Mouse (Mus musculus): ENCODE measurements at regions not wholly inside any gene's neighbourhood (a gene's known extent, or its start where the extent isn't known, plus 50 kb on each side); places are given as distances from the start of the nearest gene placed in this dataset.

- H3K36me3 ChIP-seq (replicated peaks in 1 of 2; ENCODE audit: control insufficient read depth in 1 of 2, insufficient read depth in 1 of 2, low read length in 1 of 2), result no peaks in the 10 kb centered on the region
- no peak overlapping the region for H3K9ac ChIP-seq (ENCODE audit: insufficient read depth, low read depth)
- no peaks in the 10 kb centered on the region for H3K27me3 ChIP-seq (replicated peaks)
- TF ChIP-seq ZMIZ1 (IDR thresholded peaks at IDR 0.05; ENCODE audit: low read depth, low read length) (no peak), NELFE (IDR thresholded peaks at IDR 0.05; ENCODE audit: low read depth, low read length) (no peak), USF2 (conservative IDR thresholded peaks at IDR 0.05; ENCODE audit: low read depth, low read length) (no peak), PAX5 (IDR thresholded peaks at IDR 0.05; ENCODE audit: low read length) (no peak), RCOR1 (conservative IDR thresholded peaks at IDR 0.05; ENCODE audit: low read depth, low read length) (no peak), ETS1 (conservative IDR thresholded peaks at IDR 0.05; ENCODE audit: low read depth, low read length) (no peak), MXI1 (IDR thresholded peaks at IDR 0.05; ENCODE audit: low read depth, low read length) (no peak), E2F4 (IDR thresholded peaks at IDR 0.05; ENCODE audit: insufficient replicate concordance, low read depth, low read length) (no peak), POLR2A (IDR thresholded peaks at IDR 0.05; ENCODE audit: low read depth, low read length) (no peak), ELF1 (IDR thresholded peaks at IDR 0.05; ENCODE audit: low read depth, low read length) (no peak), MAX (IDR thresholded peaks at IDR 0.05; ENCODE audit: low read length) (no peak), HCFC1 (IDR thresholded peaks at IDR 0.05; ENCODE audit: low read depth, low read length) (no peak)
- no peak for DNase-seq (ENCODE audit: extremely low read depth)
- no peak overlapping the region for H3K4me3 ChIP-seq (replicated peaks in 1 of 3; ENCODE audit: low read depth in 2 of 3, low read length in 2 of 3, poor library complexity in 1 of 3)
- peaks cover 0 to 8% of the 10 kb centered on the region in 2 experiments; a peak in 1 of 4 replicates for H3K4me1 ChIP-seq (ENCODE audit: control insufficient read depth in 1 of 2, insufficient read depth in 2 of 2)
- in situ Hi-C loops (cut with MboI; ENCODE audit: low pct_ligation_motif_present, low pct_unique_long_range_greater_than_20kb, low sequenced_read_pairs), result no loop called here
- H3K79me2 ChIP-seq (replicated peaks; ENCODE audit: control insufficient read depth, extremely low read depth, insufficient read depth, poor library complexity, severe bottlenecking), result no peaks in the 10 kb centered on the region
- no peaks in the 10 kb centered on the region for H3K9me3 ChIP-seq (replicated peaks; ENCODE audit: low read length)
- no peak overlapping the region for H3K4me2 ChIP-seq (ENCODE audit: insufficient read depth, low read depth, poor library complexity, severe bottlenecking)
- dilution Hi-C loops (cut with MboI; ENCODE audit: extremely low pct_ligation_motif_present, extremely low pct_unique_long_range_greater_than_20kb, low sequenced_read_pairs), result no loop called here
- no peak overlapping the region for H3K27ac ChIP-seq (ENCODE audit: insufficient read depth, low read depth)
Measured at GRCm38 (mm10) chr16:85347621-85348020, 174.1 kb upstream of the App start.

DNA sequence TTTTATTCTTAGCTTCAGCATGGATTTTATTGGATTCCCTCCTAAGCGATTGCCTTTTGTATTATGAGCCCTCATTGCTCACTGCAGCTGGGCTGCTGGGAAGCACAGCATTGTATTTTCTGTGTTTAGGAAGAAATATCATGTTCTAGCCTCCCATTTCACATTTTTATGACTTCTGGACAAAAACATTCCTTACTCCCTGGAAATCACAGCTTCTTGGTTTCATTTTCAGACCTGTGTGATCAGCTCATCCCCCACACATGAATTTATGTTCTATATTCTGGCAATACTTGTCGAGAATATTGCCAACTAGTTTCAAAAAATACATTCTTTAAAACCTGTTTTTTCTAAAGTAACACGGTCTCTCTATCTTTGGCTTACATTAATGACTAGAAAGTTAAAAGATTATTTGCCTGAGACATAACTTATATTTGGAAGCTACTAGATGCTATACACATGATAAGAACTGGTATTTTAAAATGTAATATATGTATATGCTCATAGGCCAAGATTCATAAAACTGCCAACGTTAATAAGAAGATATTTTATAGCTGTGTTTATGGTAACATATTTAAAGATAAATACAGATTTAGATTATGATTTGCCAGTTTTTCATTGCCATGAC lies 163.0 kb upstream of the App start:
- in situ Hi-C loops (cut with MboI; ENCODE audit: low pct_ligation_motif_present, low pct_unique_long_range_greater_than_20kb, low sequenced_read_pairs) (no loop called here), dilution Hi-C loops (cut with MboI; ENCODE audit: extremely low pct_ligation_motif_present, extremely low pct_unique_long_range_greater_than_20kb, low sequenced_read_pairs) (no loop called here)
- no peak overlapping the region for H3K9ac ChIP-seq (ENCODE audit: insufficient read depth, low read depth)
- H3K9me3 ChIP-seq (replicated peaks; ENCODE audit: low read length), result no peaks in the 10 kb centered on the region
- TF ChIP-seq HCFC1 (IDR thresholded peaks at IDR 0.05; ENCODE audit: low read depth, low read length), result no peak
- TF ChIP-seq JUND (conservative IDR thresholded peaks at IDR 0.05; ENCODE audit: low read depth, low read length), result no peak
- TF ChIP-seq BHLHE40 (IDR thresholded peaks at IDR 0.05; ENCODE audit: low read depth, low read length), result no peak
- TF ChIP-seq MAX (IDR thresholded peaks at IDR 0.05; ENCODE audit: low read length), result no peak
- TF ChIP-seq ELF1 (IDR thresholded peaks at IDR 0.05; ENCODE audit: low read depth, low read length), result no peak
- no peak for TF ChIP-seq USF1 (IDR thresholded peaks at IDR 0.05; ENCODE audit: low read depth, low read length)
- no peak for TF ChIP-seq ZNF384 (IDR thresholded peaks at IDR 0.05; ENCODE audit: low read depth, low read length)
- TF ChIP-seq TCF12 (IDR thresholded peaks at IDR 0.05; ENCODE audit: low read depth, low read length), result no peak
- TF ChIP-seq IRF4 (IDR thresholded peaks at IDR 0.05; ENCODE audit: low read depth, low read length), result no peak
- TF ChIP-seq MAZ (IDR thresholded peaks at IDR 0.05; ENCODE audit: low read depth, low read length), result no peak
- no peak for TF ChIP-seq SIN3A (IDR thresholded peaks at IDR 0.05; ENCODE audit: low read length)
- no peak for TF ChIP-seq NRF1 (IDR thresholded peaks at IDR 0.05; ENCODE audit: low read depth, low read length)
- no peak for TF ChIP-seq EP300 (IDR thresholded peaks at IDR 0.05; ENCODE audit: low read length)
- no peak for TF ChIP-seq ZC3H11A (IDR thresholded peaks at IDR 0.05; ENCODE audit: low read depth, low read length)
- no peak for TF ChIP-seq USF2 (conservative IDR thresholded peaks at IDR 0.05; ENCODE audit: low read depth, low read length)
- no peak for TF ChIP-seq E2F4 (IDR thresholded peaks at IDR 0.05; ENCODE audit: insufficient replicate concordance, low read depth, low read length)
- no peak for TF ChIP-seq POLR2AphosphoS2 (IDR thresholded peaks at IDR 0.05; ENCODE audit: low read depth, low read length)
- no peak for TF ChIP-seq CHD2 (IDR thresholded peaks at IDR 0.05; ENCODE audit: low read length)
- TF ChIP-seq TBP (conservative IDR thresholded peaks at IDR 0.05; ENCODE audit: low read depth, low read length), result no peak
- no peak for TF ChIP-seq RAD21 (IDR thresholded peaks at IDR 0.05; ENCODE audit: low read depth, low read length)
- no peak overlapping the region for H3K27ac ChIP-seq (ENCODE audit: insufficient read depth, low read depth)
- H3K79me2 ChIP-seq (replicated peaks; ENCODE audit: control insufficient read depth, extremely low read depth, insufficient read depth, poor library complexity, severe bottlenecking), result no peaks in the 10 kb centered on the region
- DNase-seq (ENCODE audit: extremely low read depth), result no peak
- no peaks in the 10 kb centered on the region for H3K36me3 ChIP-seq (replicated peaks in 1 of 2; ENCODE audit: control insufficient read depth in 1 of 2, insufficient read depth in 1 of 2, low read length in 1 of 2)
- H3K4me2 ChIP-seq (ENCODE audit: insufficient read depth, low read depth, poor library complexity, severe bottlenecking), result no peak overlapping the region
- H3K4me3 ChIP-seq (replicated peaks in 1 of 3; ENCODE audit: low read depth in 2 of 3, low read length in 2 of 3, poor library complexity in 1 of 3), result no peak overlapping the region
- H3K27me3 ChIP-seq (replicated peaks), result no peaks in the 10 kb centered on the region
- peaks cover 0 to 5% of the 10 kb centered on the region in 2 experiments; a peak in 2 of 4 replicates for H3K4me1 ChIP-seq (ENCODE audit: control insufficient read depth in 1 of 2, insufficient read depth in 2 of 2)
